Mouse (Mus musculus) mouse embryonic stem cell (cell line): ENCODE measurements around the gene Tmc6.

Source experiments
- in situ Hi-C, 2 experiments: fragments of 300-500 bp; cut with MboI; formaldehyde crosslinking; loops; 1 replicate in 1 of 2; 3 replicates in 1 of 2; pipeline ENCODE4 v1.14.3; 2019 to 2020; ENCODE audit warnings: low sequenced_read_pairs in 2 of 2, low pct_unique_long_range_greater_than_20kb in 1 of 2, mixed read lengths in 1 of 2; ENCODE audit not compliant: unreplicated experiment in 1 of 2

The Tmc6 gene

GRCm38 (mm10) chr11:117769683-117770047 is 12.3 kb downstream of the Tmc6 start:
- in situ Hi-C loops: no loop called here

- in situ Hi-C loops: no loop called here
These were observed 13.0 kb downstream of the Tmc6 start for GRCm38 (mm10) chr11:117768725-117769682.

GRCm38 (mm10) chr11:117766275-117766674 is 15.7 kb downstream of the Tmc6 start:
- in situ Hi-C loops: no loop called here

- in situ Hi-C loops: no loop called here
These were observed 16.6 kb downstream of the Tmc6 start for GRCm38 (mm10) chr11:117765361-117765760.

GRCm38 (mm10) chr11:117764319-117764718 is 17.7 kb downstream of the Tmc6 start:
- in situ Hi-C loops: no loop called here

- in situ Hi-C loops: no loop called here
These were observed 19.8 kb downstream of the Tmc6 start for GRCm38 (mm10) chr11:117762246-117762645.

- in situ Hi-C loops: no loop called here
These were observed 20.2 kb downstream of the Tmc6 start for GRCm38 (mm10) chr11:117761801-117762200.

- in situ Hi-C loops: no loop called here
These were observed 21.5 kb downstream of the Tmc6 start for GRCm38 (mm10) chr11:117760374-117761119.

- in situ Hi-C loops: no loop called here
These were observed 22.7 kb downstream of the Tmc6 start for GRCm38 (mm10) chr11:117759267-117759666.

- in situ Hi-C loops: no loop called here
These were observed 26.1 kb downstream of the Tmc6 start for GRCm38 (mm10) chr11:117755891-117756290.

GRCm38 (mm10) chr11:117751544-117751943 is 30.5 kb downstream of the Tmc6 start:
- in situ Hi-C loops: no loop called here

- in situ Hi-C loops: no loop called here
These were observed 32.6 kb downstream of the Tmc6 start for GRCm38 (mm10) chr11:117749414-117749813.

- in situ Hi-C loops: no loop called here
These were observed 33.4 kb downstream of the Tmc6 start for GRCm38 (mm10) chr11:117748628-117749027.

GRCm38 (mm10) chr11:117743454-117744030 is 38.5 kb downstream of the Tmc6 start:
- in situ Hi-C loops: no loop called here

- in situ Hi-C loops: no loop called here
These were observed 39.3 kb downstream of the Tmc6 start for GRCm38 (mm10) chr11:117742715-117743114.

GRCm38 (mm10) chr11:117742243-117742642 is 39.8 kb downstream of the Tmc6 start:
- in situ Hi-C loops: no loop called here

GRCm38 (mm10) chr11:117741128-117741527 is 40.9 kb downstream of the Tmc6 start:
- in situ Hi-C loops: no loop called here

- in situ Hi-C loops: no loop called here
These were observed 43.9 kb downstream of the Tmc6 start for GRCm38 (mm10) chr11:117738123-117738522.

- in situ Hi-C loops: no loop called here
These were observed 45.8 kb downstream of the Tmc6 start for GRCm38 (mm10) chr11:117736037-117736689.
